Mouse (Mus musculus) myocyte (in vitro differentiated cells): ENCODE results near the gene Dapk2.

ENCODE experiments used
- E2F4 ChIP-seq: IDR thresholded peaks from one replicate; pipeline ENCODE4 v1.6.1; 2011; ENCODE audit warnings: mild to moderate bottlenecking, control low read depth, moderate library complexity; ENCODE audit not compliant: insufficient read depth
- MAX ChIP-seq: IDR thresholded peaks from one replicate; pipeline ENCODE4 v1.6.1; 2011; ENCODE audit warnings: low read depth, mild to moderate bottlenecking, control low read depth
- POLR2A ChIP-seq: IDR thresholded peaks from one replicate; pipeline ENCODE4 v1.6.1; 2011; ENCODE audit warnings: low read depth, mild to moderate bottlenecking, control low read depth, moderate library complexity; ENCODE audit not compliant: insufficient read length
- TCF12 ChIP-seq: IDR thresholded peaks from one replicate; pipeline ENCODE4 v1.6.1; 2011; ENCODE audit warnings: mild to moderate bottlenecking, control low read depth; ENCODE audit not compliant: poor library complexity, insufficient read depth, severe bottlenecking
- USF1 ChIP-seq: IDR thresholded peaks from one replicate; pipeline ENCODE4 v1.6.1; 2011; ENCODE audit warnings: low read depth, mild to moderate bottlenecking, control low read depth, moderate library complexity

DNA sequence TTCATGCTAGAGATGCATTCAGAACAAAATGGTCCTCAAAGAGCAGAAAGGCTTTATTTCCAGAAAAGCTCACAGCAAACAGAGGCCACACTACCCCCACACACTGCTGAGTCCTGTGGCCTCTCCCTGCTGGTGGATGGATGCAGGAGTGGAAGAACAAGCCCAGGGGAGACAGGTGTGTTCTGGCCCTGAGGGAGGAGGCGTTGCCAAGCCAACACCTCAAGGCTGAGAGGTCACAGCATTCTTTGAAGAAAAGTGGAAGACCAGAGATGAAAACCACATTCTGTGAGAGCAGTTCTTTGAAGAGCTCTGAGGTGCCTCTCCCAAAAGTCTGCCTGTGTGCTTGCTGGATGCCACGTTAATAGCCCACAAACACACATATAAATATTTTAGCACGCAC is 116.6 kb downstream of the Dapk2 start:
- TF ChIP-seq POLR2A: no peak
- no peak for TF ChIP-seq E2F4
- no peak for TF ChIP-seq MAX
- no peak for TF ChIP-seq USF1
- TF ChIP-seq TCF12: no peak
